Mouse (Mus musculus): ENCODE results near the gene Supt6.

DNA sequence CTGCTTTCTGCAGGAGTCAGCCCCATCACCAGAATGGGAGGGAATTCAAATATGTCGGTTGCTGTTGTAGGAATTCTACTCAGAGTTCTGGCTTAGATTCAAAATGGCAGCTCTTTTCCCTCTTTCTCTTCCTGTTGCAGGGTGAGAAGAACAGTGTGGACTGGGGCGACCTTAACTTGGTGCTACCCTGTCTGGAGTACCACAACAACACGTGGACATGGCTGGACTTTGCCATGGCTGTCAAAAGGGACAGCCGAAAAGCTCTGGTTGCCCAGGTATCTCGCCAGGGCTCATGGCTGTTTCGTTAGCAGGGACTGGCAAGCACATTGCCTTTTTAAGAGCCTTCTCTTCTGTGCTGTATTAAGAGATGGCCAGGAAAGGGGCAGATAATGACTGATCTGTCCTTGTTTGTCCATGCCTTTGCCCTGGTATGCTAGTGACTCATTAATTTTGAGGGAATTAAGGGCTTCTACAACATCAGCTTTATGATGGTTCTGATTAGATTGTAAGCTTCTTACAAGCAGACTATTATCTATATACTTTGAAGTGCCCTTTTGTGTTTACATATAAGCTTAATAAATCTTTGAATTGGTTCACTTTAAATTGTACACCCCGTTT lies 43.5 kb upstream of the Supt6 start:
- TF ChIP-seq EP300 (IDR thresholded peaks at IDR 0.05; ENCODE audit: insufficient read depth, low read depth, low read length) = no peak
- no peak for TF ChIP-seq CTCF (IDR thresholded peaks at IDR 0.05; ENCODE audit: low read depth, low read length)
- TF ChIP-seq POLR2A (IDR thresholded peaks at IDR 0.05; ENCODE audit: insufficient read depth, low read length) = no peak

All from ES-Bruce4 (cell line).